In genomic region chr1:153549536-153550199, GRCm38 (mm10) we compare ENCODE assay signal across 8 mouse cellular contexts. TPM values are rescaled to one million over a fixed set of nuclear protein-coding genes. Genes with fewer than 3 reads are reported as not detected.
DNase-seq lines count a peak whose midpoint lies in the region; ATAC-seq lines count a peak whose summit lies in the region.

Gene Npl (minus strand): TSS chr1:153550045.

- peak; percentile 95 for DNase-seq in ZHBTc4 (ENCODE audit: low read depth, low spot score)
- DNase-seq in embryo, embryonic 10 days (ENCODE audit: low spot score) = peak; percentile 82
- peak; percentile 78 for DNase-seq in gastrocnemius, postnatal 14 days
- DNase-seq in induced T-regulatory cell, adult 2 months (ENCODE audit: low read depth) = peak; percentile 46
- peak; percentile 62 to 78 for DNase-seq in left cerebral cortex, postnatal 14 days (ENCODE audit: low spot score in 2 of 2)
- peak; percentile 84 to 89 for DNase-seq in right cerebral cortex, postnatal 10 days (ENCODE audit: low spot score in 2 of 2)
- DNase-seq in urinary bladder, postnatal 36 days (ENCODE audit: low spot score in 2 of 2) = peak; percentile 54 to 74

- peak; percentile 85 for ATAC-seq in megakaryocyte progenitor cell, adult 5-6 weeks (replicated peaks; ENCODE audit: poor library complexity)

- intact Hi-C loops in gastrocnemius, postnatal 14 days (cut with DNase I; ENCODE audit: low total_unique reads) = no loop called here
- intact Hi-C loops in left cerebral cortex, postnatal 14 days (cut with DNase I) = no loop called here

RNA-seq across cellular contexts. Expression of gene Npl, which starts in this region (rescaled TPM):
- 1 to 10 TPM; 1.6 to 2.2 TPM for total RNA-seq in gastrocnemius, postnatal 14 days (2021)
- total RNA-seq in left cerebral cortex, postnatal 14 days (2021) = 1 to 10 TPM; 6.0 to 8.1 TPM
- total RNA-seq in megakaryocyte progenitor cell, adult 5-6 weeks (2015) = 27.6 and 28.0 TPM in 2 replicates
- 14.2 and 15.2 TPM in 2 replicates for total RNA-seq in megakaryocyte progenitor cell, adult 5-6 weeks (2017)

Comparison
In these comparisons a context has a peak if more than half of its experiments do, and no peak if none do; other contexts are left out.
1. Peak in every context shown above with its lines: DNase-seq and ATAC-seq.